Mouse (Mus musculus) kidney, adult 2 months (tissue): ENCODE data around the gene Clec4a2.

Source experiments
- CTCF ChIP-seq: fragments of 200-500 bp; conservative IDR thresholded peaks from 2 replicates; pipeline ENCODE4 v1.5.1; 2011; ENCODE audit warnings: low read depth, mild to moderate bottlenecking, control low read depth, low read length, moderate library complexity, mixed read lengths; ENCODE audit not compliant: insufficient read depth, insufficient read length
- POLR2A ChIP-seq: fragments of 200-500 bp; IDR thresholded peaks from one replicate; pipeline ENCODE4 v1.6.1; 2011; ENCODE audit warnings: low read depth, low read length, control low read depth

DNA sequence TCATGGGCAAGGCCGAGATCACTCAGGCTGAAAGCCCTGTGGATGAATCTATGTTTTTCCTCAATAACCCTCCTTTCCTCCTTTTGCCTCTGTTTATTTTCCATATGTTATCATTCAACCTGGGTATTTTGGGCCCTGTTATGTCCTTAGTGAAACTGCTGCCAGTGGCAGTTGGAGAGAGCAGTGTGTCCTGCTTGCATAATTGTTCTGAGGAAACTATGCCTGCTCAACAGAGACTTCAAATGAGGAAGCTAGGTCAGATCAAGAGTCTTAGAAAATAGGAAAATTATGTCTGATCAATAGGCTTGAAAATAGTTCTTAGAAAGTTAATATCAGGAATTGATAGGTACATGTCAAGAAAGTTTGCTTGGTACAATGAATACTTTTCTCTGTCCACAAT, 69.3 kb downstream of the Clec4a2 start:
- no peak for TF ChIP-seq CTCF
- TF ChIP-seq POLR2A: no peak
